Mouse (Mus musculus) brain, embryonic 18.5 days (tissue): ENCODE results near the gene Olfr399.

Source experiments
- DNase-seq: peaks from one replicate; pipeline ENCODE4 v3.0.0-alpha.2; 2012; ENCODE audit warnings: low read depth, low spot score

The Olfr399 gene

DNA sequence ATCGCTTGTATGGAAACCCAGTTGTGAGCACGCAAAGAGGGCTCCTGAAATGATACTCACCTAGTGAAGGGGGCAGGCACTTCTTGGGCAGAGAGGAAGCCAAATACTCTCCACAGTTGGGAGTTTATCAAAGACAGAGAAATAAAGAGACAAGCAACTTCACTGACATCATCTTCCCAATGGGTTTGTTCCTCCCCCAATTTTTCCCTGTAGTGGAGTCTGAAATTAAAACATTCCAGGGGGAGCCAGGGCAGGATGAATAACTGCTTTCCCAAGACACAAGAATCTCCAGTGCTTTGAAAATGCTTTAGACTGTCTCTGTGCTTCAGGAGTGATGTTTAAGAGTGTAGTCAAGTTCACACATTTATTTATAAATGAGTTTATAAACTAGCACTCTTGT lies at the start of gene Olfr399, which contains the start of gene Olfr139:
TSS of gene Olfr399 (minus strand) at position 165 of the 400 bp plus-strand sequence.
TSS of gene Olfr139 (minus strand) at position 101 of the 400 bp plus-strand sequence.
- no peak for DNase-seq

DNA sequence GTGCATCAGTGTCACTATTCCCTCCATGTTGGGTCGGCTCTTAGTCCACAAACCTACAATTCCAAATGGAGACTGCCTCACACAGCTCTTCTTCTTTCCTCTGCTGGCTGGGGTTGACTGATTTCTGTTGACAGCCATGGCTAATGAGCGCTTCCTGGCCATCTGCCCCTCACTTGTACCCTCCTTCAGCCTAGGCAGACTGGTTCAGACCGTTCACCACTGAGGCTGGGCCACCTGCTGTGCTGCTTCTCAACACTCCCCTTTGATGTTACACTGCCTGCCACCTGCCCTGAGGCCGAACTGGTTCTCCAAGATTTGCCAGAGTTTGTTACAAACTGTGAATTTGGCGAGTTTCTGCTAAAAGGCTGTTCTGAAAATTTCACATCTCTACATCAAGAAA lies 48.7 kb upstream of the Olfr399 start:
- DNase-seq, result no peak

DNA sequence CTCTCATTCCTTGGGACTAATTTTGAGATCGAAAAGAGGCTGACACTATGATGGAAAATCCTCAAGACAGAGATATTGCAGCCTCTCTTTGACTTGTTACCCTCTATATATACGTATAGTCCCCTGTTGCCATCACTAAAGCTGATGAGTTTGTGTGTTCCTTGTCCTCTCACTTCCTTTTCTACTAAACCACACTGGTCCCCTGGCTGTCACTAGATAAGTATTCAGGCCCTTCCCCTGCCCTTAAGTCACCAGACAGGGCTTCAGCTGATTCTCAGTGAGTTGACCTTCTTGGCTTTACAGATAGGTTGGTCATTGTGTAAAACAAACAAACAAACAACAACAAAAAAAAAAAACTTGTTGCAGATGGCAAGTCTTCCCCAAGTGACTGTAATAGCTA lies 45.1 kb upstream of the Olfr399 start:
- DNase-seq, result no peak

DNA sequence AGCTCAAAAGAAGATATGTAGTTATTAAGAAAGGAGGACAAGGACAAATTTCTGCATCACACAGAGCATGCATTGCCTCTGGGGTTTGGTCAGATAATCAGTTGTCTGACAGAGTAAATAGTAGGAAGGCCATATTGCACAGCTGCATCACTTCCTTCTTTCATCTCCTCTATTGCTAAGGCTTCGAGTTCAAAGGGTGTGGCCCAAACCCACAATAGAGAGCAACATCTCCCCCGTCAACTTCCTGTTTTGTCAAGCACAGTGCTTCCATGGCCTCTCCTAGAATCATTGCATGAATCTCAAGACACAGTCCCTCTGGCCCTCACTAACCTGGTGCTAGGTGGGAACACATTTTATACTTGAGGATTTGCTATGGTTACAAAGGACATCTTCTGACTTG lies 44.3 kb upstream of the Olfr399 start:
- DNase-seq, result no peak

DNA sequence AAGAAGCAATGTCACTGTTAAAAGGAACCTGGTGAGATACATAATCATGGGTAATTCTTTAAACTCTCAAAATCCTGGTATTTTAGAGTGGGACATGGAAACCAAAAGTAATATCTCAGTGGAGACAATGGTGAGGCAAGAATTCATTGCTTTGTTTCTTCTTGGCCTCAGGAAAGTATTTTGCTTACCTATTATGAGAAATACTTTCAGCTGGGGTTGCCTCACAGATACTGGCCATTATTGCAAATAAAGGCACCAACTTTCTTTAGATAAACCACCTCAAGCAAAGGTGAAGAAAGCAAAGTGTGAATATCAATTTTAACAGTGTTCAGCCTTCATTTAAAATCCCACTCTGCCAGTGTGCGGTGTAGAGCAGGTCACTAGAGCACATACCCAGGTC lies 13.2 kb upstream of the Olfr399 start, which contains the start of gene Zfp616:
TSS of gene Zfp616 (plus strand) at position 301 of the 400 bp plus-strand sequence.
- no peak for DNase-seq

DNA sequence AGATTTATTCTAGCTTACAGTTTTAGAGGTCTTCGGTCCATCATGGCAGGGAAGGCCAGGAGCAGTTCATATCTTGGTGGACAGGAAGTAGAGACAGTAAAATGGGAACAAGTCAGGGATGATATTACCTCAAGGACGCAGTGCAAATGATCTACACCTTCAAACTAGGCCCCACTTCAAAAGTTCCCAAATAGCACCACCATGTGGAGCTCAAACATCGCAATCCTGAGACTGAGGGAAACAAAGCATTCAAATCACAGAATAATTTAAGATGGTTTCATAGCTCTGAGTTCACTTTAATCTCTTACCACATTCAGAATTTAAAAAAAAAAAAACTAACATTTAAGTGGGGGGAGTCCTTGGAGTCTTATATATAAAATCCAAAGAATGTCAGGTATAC lies 5.1 kb downstream of the Olfr399 start:
- DNase-seq, result no peak
